Mouse (Mus musculus): Measurements from ENCODE around the gene Fam126a.

- TF ChIP-seq MYOD1 (IDR thresholded peaks at IDR 0.05; ENCODE audit: control insufficient read depth in 1 of 3, insufficient read length in 2 of 3, low read depth in 2 of 3) (no peak), POLR2AphosphoS2 (IDR thresholded peaks at IDR 0.05; ENCODE audit: insufficient read length, low read depth) (no peak), POLR2A (IDR thresholded peaks at IDR 0.05; ENCODE audit: insufficient read length, low read depth) (no peak), TCF12 (IDR thresholded peaks at IDR 0.05; ENCODE audit: insufficient read depth, poor library complexity, severe bottlenecking) (no peak), REST (IDR thresholded peaks at IDR 0.05; ENCODE audit: insufficient read depth, insufficient read length) (no peak)
These were observed 62.8 kb downstream of the Fam126a start for GRCm38 (mm10) chr5:23967705-23968104.

All from myocyte (in vitro differentiated cells).